8 mouse cellular contexts compared by ENCODE assay signal in genomic region chr4:74251348-74252244, GRCm38 (mm10). TPM values are rescaled to one million over a fixed set of nuclear protein-coding genes. Genes with fewer than 3 reads are reported as not detected.
DNase-seq lines count a peak whose midpoint lies in the region; ATAC-seq and TF ChIP-seq lines count a peak whose summit lies in the region.

No protein-coding gene starts in this region.

- peak; percentile 98 for ATAC-seq in forebrain, embryonic 15.5 days (replicated peaks)
- ATAC-seq in neutrophil, adult 5-6 weeks (ENCODE audit: extremely low read depth, insufficient number of reproducible peaks, low FRiP score, poor library complexity, severe bottlenecking): peak; percentile 84

- WGBS in forebrain, embryonic 15.5 days: under 1% methylated on average over 61 of the region's 68 CpGs
- WGBS in lung, adult 2 months: under 1% methylated on average over 68 of the region's 68 CpGs

- no peaks in the 10 kb centered on the region for H3K27me3 ChIP-seq in forebrain, embryonic 15.5 days

- peak overlapping the region; percentile 84 to 88 for H3K4me3 ChIP-seq in ES-E14 (ENCODE audit: insufficient read depth in 1 of 2, low read depth in 1 of 2, low read length in 2 of 2, poor library complexity in 1 of 2, severe bottlenecking in 1 of 2)
- H3K4me3 ChIP-seq in forebrain, embryonic 15.5 days: peak overlapping the region; percentile 95
- peak overlapping the region; percentile 94 for H3K4me3 ChIP-seq in lung, adult 2 months (replicated peaks; ENCODE audit: extremely low read depth, low read depth, low read length)

- no peaks in the 10 kb centered on the region for H3K9me3 ChIP-seq in ES-E14 (ENCODE audit: control insufficient read depth, insufficient read depth, low read depth, low read length)
- H3K9me3 ChIP-seq in forebrain, embryonic 15.5 days: no peaks in the 10 kb centered on the region

- no peaks in the 10 kb centered on the region for H3K36me3 ChIP-seq in ES-E14 (ENCODE audit: control insufficient read depth, insufficient read depth, low read length, poor library complexity, severe bottlenecking)
- no peaks in the 10 kb centered on the region for H3K36me3 ChIP-seq in forebrain, embryonic 15.5 days

- intact Hi-C loops in heart, postnatal 25 days (cut with DNase I): no loop called here

- no peaks in the 10 kb centered on the region for H3K4me1 ChIP-seq in ES-E14 (ENCODE audit: control insufficient read depth in 2 of 2, insufficient read depth in 2 of 2, low read length in 2 of 2, poor library complexity in 1 of 2)
- peaks cover 21% of the 10 kb centered on the region for H3K4me1 ChIP-seq in forebrain, embryonic 15.5 days
- peaks cover 7% of the 10 kb centered on the region for H3K4me1 ChIP-seq in lung, adult 2 months (ENCODE audit: control insufficient read depth, insufficient read depth, low read length)

- peak overlapping the region; percentile 86 for H3K27ac ChIP-seq in ES-E14 (ENCODE audit: insufficient read depth, low read depth, low read length, poor library complexity, severe bottlenecking)
- H3K27ac ChIP-seq in forebrain, embryonic 15.5 days (replicated peaks): peak overlapping the region; percentile 92

- peak; percentile 98 for TF ChIP-seq POLR2A in lung, adult 2 months (IDR thresholded peaks at IDR 0.05; ENCODE audit: borderline replicate concordance, extremely low read depth, low read depth, low read length)

- H3K9ac ChIP-seq in ES-E14 (ENCODE audit: insufficient read depth, low read depth, low read length, poor library complexity, severe bottlenecking): peak overlapping the region; percentile 89
- H3K9ac ChIP-seq in forebrain, embryonic 15.5 days (replicated peaks): peak overlapping the region; percentile 89

- in situ Hi-C loops in ES-E14 (cut with MboI; ENCODE audit: low sequenced_read_pairs in 2 of 2, unreplicated experiment in 2 of 2): no loop called here

- peak; percentile 90 for DNase-seq in ES-E14 (ENCODE audit: low read depth, low spot score)
- peak; percentile 98 for DNase-seq in cerebellum, adult 11-12 months
- peak; percentile 95 for DNase-seq in heart, postnatal 25 days (ENCODE audit: low spot score)
- peak; percentile 96 to 98 for DNase-seq in layer of hippocampus, adult 18-20 months (ENCODE audit: low spot score in 2 of 2)
- peak; percentile 94 for DNase-seq in lung, adult 2 months
- DNase-seq in thymus, adult 18-20 months: peak; percentile 94 to 96

- peak overlapping the region; percentile 72 for H3K4me2 ChIP-seq in forebrain, embryonic 15.5 days (replicated peaks)

- TF ChIP-seq CTCF in lung, adult 2 months (IDR thresholded peaks at IDR 0.05; ENCODE audit: insufficient read depth, low read length): 0 out of 2 replicates have a peak, but pooled peaks have one; percentile 0

TF ChIP-seq in ES-E14, 5 proteins besides CTCF, POLR2A, EP300 and RAD21:
- TF ChIP-seq ZC3H11A (IDR thresholded peaks at IDR 0.05; ENCODE audit: borderline replicate concordance, low read depth, low read length): no peak
- TF ChIP-seq CHD2 (IDR thresholded peaks at IDR 0.05; ENCODE audit: low read depth, low read length): no peak
- TF ChIP-seq ZNF384 (IDR thresholded peaks at IDR 0.05; ENCODE audit: low read depth, low read length): no peak
- TF ChIP-seq MAFK (IDR thresholded peaks at IDR 0.05; ENCODE audit: insufficient read depth, low read depth, low read length): 0 out of 2 replicates have a peak, but pooled peaks have one; percentile 21
- peak; percentile 73 for TF ChIP-seq HCFC1 (IDR thresholded peaks at IDR 0.05; ENCODE audit: borderline replicate concordance, insufficient read depth, low read length)

RNA-seq across cellular contexts. Expression of gene Kdm4c, which starts 9.3 kb away (rescaled TPM):
- total RNA-seq in ES-E14 (2012; rRNA removed): 44.9 and 45.8 TPM in 2 replicates
- 18.3 and 18.5 TPM in 2 replicates for polyA plus RNA-seq in forebrain, embryonic 15.5 days (2015; fragmentation: Nextera tagmentation; extraction: Ambion mirVana)
- 10 to 100 TPM; 12.3 to 12.8 TPM for total RNA-seq in heart, postnatal 25 days (2021)
- total RNA-seq in layer of hippocampus, adult 18-20 months (2021): 10 to 100 TPM; 27.2 to 28.4 TPM
- polyA plus RNA-seq in lung, adult 2 months (2012; rRNA removed): 2.0 and 3.2 TPM in 2 replicates
- total RNA-seq in neutrophil, adult 5-6 weeks (2017): 58.2 and 64.8 TPM in 2 replicates

Comparison
In these comparisons a context has a peak if more than half of its experiments do, and no peak if none do; other contexts are left out.
1. Peak in every context shown above with its lines: DNase-seq, ATAC-seq, H3K4me3 ChIP-seq and H3K27ac ChIP-seq.